Mouse (Mus musculus) v-Abl transformed pro-B cells (cell line): Measurements from ENCODE around the gene Zic4.

ENCODE experiments used
- in situ Hi-C, 2 experiments: fragments of 400-800 bp; cut with MboI; formaldehyde crosslinking; loops; one replicate each; pipeline ENCODE4 v1.15.1; 2025; ENCODE audit not compliant: unreplicated experiment in 2 of 2

The Zic4 gene

DNA sequence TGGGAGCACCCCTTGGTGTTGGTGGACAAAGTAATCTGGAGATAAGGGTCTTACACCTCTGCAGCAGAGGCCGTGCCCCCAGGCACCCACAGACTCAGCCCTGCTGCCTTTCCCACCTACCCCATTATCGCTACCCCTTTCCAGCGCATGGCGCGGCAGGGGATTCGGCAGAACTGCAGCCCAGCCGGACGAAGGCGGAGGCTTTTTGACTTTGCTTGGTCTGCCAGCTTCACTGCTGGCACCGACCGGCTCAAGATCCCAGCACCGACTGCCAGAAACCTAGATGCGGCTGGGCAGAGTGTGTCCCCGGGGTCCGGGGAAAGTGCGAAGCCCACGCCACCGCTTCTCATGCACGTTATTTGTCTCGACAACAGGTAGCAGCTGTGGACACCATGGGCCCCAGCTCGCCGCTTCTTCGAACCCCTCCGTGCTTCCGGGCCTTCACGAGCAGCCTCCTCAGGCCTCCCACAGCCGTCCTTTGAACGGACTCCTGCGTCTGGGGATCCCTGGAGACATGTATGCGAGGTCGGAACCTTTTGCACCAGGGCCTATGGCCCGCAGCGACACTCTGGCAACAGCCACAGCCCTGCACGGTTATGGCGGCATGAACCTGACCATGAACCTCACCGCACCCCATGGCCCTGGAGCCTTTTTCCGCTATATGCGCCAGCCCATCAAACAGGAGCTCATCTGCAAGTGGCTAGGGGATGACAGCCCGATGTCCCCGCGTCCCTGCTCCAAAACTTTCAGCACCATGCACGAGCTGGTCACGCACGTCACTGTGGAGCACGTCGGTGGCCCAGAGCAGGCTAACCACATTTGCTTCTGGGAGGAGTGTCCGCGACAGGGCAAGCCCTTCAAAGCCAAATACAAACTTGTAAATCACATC is 16.4 kb downstream of the Zic4 start:
- in situ Hi-C loops, result no loop called here

DNA sequence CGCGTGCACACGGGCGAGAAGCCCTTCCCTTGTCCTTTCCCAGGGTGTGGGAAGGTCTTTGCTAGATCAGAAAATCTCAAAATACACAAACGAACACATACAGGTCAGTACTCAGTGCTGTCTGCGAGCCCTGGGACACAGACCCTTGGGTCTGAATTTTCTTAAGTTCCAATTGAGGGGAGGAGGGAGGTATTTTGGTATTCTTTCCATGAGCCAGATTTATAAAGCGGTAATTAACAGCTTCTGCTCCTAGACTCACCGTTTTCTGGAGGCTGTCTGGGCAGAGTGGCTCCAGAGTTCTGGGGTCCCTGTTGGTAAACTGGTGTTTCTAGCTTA is 17.1 kb downstream of the Zic4 start:
- in situ Hi-C loops, result no loop called here

DNA sequence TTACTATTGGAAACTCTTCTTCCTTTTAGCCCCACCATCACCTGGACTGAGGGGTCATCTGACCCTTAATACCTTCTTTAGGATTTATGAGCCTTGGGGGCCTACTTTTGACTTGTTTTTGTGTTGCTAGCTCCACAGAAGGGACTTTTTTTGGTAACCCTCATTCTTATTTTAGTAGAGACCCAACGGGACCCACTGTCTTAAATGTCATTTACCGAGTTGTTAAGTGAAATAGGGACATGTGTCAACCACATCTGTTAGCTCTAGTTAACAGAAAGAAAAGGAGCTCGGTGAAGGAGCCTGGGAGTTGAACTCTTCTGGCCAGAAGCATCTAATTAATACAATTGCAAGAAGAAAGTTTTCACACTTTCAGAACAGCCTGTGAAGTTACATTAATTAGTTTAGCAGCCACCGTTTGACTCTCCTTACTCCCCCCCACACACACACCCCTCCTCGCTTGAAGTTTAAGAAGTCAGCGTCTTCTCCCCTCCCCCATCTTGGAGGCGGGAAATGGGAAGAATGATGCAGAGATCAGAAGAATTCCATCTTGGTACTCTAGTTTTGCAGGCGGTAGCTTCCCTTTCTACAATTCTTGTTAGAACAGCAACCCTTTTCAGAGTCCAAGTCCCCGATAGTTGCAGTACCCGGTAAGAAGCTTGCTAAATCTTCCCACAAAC is 17.7 kb downstream of the Zic4 start:
- in situ Hi-C loops, result no loop called here

DNA sequence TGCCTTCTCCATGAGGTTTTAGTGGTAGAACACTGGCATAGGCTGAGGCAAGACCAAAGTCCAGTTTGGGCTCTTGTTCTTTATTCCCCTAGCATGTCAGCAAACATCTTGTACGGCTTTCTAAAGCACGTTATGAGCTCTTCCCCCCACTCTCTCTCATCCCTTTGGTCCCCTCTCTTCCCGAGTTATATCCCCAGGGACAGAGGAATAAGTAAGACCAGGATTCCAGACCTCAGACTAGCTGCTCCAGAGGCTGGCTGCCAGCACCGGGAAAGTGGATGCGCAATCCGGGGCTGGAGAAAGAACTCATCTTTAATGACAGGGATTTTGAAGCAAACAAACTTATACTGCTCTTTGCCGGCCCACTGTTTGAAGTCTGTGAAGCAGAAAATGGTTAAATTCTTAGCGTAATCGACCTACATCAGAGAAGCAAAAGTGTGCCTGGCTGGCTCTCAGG is 18.3 kb downstream of the Zic4 start:
- in situ Hi-C loops, result no loop called here

DNA sequence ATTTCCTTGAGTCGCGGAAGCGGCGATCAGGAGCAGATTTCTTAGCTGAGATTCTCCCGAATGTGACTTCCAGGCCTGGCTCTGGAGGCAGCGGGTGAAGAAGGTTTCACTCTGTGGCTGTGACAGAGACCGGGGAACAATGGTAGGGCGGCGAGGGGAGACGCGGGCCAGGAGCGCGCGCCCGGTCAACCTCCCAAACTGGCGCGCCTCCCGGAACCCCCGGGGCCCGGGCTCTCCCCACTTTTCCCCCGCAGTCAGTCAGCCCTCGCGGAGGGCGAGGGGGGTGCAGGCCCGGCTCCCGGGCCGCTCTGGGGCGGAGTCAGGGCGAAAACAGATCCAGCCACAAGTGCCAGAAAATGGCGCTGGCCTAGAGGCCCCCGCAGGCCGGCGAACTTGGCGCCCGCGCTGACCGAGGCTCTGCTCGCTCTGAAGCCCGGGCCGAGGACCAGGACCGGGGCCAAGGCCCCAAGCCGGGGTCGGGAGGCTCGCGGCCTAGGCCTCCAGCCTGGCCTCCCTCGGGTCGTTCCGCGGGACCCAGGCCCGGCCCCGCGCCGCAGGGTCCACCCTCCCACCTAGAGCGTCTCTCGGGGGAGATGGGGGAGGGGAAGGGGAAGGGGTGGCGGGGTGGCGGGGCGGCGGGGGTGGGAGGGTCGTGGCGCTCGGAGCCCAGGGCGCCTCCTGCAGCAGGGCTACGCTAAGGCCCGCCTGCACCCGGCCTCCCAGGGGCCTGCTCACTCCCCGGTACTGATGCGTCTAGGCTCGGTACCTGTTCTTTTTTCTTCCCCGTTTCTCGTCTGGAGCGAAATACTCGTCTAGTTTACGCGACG is 19.3 kb downstream of the Zic4 start:
- in situ Hi-C loops, result no loop called here

DNA sequence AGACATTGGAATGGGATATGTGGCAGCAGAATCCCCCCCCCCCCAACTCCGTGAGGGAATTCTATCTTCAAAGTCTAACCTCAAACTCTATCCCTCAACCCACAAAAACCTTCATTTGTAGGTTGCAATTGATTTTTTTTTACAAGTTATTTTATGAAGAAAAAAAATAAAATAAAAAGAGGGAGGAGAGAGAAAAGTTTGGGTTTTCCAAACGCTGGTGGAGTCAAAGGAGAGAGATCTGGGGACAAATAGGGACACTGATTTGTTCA is 19.8 kb downstream of the Zic4 start:
- in situ Hi-C loops, result no loop called here

DNA sequence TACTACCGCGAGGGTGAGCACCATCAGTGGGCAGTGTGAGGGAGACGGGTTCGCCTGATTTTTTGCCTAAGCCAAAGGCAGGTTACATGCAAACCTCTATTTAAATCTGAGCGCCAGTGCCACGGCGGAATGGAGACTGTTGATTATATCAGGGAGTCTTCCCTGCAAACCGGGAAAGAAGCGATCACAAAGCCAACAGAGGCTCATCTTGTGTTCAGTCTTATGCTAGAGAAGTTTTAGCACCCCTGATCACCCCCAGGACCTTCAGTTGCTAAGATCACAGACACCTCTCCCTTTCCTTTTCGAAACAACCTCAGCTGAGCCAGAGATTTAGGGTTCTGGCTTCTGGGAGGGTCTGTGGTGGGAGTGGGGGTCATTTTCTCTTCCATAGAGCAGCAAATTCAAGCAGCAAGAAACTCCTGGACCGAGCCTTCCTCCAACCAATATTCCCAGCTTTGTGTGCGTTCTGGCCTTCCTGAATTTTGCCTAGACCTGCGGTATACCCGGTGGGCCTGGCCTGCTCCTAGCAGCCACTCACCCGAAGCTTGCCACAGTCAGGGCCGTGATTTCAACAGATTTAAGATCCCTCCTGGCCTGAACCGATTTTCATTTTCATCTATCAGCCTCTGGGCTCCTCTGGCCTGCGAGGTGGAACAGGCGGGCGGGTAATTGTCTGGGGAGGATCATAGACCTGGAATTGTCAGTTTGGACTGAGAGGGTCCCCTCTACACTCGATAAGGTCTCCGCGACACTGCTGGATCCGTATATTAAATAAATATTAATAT is 20.4 kb downstream of the Zic4 start:
- in situ Hi-C loops, result no loop called here

DNA sequence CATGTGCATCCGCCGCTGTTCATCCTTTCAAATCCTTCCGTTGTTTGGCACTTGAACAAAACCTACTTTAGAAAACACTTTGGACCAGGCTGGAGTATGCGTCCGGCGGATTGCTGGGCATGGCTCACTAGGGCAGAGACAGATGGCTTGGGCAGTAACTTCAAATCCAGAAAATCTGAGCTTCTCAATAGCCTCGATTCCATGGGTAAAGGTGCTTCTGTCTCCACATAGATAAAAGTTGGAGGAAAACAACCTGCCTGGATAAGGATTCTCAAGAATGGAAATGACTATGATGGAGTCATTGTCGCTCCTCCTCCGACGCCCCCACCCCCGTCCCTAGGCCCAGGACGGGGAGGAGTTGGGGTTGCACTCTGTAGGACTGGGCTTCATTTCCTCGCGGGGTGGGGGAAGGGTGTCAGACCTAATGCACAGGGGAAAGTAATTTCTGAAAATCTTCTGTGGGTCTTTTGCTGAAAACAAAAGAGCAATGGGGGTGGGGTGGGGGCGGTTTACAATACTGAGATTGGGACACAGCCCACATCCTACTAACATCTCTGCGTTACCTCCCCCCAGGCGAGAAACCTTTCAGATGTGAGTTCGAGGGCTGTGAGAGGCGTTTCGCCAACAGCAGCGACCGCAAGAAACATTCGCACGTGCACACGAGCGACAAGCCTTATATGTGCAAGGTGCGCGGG is 21.4 kb downstream of the Zic4 start:
- in situ Hi-C loops, result no loop called here

DNA sequence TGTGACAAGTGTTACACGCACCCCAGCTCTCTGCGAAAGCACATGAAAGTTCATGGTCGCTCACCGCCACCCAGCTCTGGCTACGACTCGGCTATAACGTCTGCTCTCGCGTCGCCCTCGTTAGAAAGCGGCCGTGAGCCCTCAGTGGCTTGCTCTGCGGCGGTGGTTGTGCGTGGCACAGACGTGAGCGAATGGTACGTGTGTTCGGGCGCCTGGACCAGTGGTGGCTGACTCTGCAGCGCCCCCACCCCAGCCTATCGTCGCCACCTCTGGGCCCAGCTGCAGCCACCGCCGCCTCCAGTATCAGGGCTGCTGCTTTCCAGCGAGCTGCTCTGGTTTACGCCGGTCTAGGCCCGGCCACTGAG is 21.9 kb downstream of the Zic4 start:
- in situ Hi-C loops, result no loop called here

DNA sequence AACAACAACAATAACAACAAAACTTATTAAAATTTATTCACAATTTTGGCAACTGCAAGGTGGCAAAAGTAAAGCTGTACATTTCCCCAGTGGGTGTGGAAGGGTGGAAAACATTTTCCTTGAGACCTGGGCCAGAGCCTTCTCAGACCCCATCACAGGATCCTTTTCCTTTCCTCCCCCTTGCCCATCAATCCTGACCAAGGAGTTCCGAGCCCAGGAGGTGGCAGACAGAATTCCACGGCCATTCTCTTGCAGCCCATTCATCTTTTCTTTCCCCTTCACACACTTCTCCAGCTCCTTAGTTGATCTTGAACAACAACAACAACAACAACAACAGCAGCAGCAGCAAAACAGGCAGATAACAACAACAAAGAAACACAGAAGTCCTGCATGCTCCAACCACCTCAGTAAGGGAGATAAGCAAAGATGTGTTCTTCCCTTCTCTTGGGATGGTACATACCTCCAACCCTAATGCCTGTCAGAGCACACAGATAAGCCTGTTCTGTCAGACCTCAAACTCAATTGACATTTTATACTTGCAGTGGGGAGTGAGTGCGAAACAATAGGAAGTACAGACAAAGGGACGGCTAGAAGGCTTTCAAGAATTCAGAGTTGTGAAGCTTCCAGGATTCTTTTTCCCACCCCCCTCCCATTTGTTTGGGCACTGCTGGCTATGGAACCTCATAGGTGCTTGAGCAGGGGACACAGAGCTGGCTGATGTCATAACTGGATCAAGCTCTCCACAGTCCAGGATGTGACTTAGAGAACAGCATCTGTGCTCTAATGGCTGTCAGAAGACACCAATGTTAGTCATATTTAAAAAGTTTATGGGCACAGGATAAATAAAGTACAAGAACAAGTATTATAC is 22.7 kb downstream of the Zic4 start:
- in situ Hi-C loops, result no loop called here

DNA sequence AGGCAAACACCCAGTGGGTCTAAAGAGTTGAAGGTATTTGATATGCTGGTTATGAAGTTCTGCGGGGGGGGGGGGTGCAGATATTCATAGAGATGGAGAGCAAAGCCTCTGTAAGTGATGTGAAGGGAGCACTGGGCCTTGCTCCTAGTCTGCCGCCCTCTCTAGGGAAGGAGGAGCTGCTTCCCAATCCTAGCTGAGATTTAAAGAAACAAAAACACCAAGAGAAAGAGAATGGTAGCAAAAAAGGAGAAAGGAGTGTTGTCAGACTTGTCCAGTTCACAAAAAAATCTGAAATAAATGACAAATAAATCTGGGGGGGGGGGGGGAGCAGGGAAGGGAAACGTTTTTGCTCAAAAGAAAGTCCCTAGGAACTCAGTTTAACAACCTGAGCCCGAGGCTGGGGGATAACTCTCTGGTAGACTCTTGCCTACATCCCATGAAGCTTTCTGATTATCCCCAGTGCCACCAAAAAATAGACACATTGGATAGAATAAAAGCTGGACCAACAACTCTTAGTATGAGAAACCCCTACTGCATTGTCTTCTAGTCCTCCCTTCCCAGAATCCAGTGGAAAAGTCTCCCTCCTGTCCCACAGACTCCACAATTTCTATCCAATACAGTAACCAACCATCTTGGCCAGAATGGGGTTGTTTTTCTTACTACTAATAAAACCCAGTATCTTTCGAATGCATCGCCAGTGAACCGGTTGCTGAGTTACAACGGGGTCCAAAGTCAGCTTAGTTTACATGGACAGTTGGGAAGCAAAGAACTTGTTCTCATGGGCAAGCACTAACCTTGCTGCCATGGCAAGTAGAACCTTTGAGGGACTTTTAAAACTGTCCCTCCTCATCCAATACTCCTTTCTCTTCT is 23.6 kb downstream of the Zic4 start:
- in situ Hi-C loops, result no loop called here

DNA sequence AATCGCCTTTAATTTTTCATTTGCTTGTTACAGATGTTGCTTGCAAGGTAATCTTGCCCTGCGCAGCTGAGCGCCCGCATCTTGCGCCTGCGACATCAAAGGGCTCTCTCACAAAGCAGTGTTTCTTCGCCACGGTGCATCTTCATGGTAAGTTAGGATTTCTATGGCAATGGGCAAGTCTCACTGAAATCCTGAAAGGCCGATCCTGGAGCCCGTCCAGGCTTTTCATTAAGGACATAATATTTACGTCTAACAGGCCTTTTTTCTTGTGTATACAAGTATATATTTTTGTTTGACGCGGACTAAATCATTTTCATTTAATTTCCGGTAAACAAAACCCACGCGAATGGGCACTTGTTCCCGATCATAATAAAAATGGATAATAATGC is 24.3 kb downstream of the Zic4 start:
- in situ Hi-C loops, result no loop called here

DNA sequence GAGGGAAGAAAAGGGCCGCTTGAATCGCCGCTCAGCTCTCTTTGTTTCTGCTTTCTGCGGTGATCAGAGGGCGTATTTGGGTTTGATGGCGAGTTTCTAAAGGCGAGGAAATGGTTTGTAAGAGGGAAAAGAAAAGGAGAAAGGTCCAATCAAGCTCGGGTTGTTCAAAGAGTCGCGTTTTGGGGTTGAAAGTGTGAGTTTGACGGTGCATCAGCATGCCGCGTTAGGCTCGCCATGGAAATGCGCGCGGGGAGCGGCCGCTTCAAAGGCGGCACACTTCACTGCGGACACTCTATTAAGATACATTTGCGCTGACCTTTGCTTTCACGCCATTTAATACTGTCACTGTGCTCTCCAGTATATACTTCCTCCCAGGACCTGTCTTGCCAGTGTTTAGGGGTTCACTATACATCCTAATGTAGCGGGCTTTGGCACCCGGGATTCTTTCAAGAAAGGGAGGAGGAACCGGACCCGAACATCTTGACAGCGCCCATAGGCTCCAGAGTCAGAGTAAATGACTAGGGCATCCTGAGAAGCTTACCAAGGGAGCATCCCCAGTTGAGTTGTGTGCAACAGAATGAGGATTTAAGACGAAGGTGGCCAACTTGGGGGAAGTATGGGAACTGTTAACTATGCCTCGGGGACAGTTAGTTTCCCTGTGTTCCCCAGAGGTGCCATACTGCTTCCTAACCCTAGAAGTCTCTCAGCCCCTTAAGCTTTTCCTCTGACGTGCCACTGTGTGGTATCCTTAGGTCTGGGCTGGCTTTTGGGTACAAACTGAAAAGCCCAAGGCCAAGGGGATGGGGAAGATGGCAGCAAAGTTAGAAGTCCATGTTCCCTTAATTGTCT is 24.9 kb downstream of the Zic4 start:
- in situ Hi-C loops, result no loop called here

DNA sequence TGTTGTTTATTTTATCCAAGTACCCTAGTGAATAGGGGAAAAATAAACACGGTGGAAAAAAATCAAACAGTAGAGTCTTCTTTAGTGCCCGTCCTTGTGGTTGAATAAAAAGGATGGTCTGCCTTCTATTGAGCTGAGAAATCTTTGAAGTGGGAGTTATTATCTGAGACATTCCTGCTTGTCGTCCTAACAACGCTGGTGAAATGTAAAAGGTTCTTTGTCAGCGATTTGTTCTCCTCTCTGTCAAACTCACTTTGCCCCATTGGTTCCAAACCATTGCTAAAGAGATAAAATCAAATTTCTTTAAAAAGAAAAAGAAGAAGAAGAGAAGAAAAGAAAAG is 25.5 kb downstream of the Zic4 start:
- in situ Hi-C loops, result no loop called here

DNA sequence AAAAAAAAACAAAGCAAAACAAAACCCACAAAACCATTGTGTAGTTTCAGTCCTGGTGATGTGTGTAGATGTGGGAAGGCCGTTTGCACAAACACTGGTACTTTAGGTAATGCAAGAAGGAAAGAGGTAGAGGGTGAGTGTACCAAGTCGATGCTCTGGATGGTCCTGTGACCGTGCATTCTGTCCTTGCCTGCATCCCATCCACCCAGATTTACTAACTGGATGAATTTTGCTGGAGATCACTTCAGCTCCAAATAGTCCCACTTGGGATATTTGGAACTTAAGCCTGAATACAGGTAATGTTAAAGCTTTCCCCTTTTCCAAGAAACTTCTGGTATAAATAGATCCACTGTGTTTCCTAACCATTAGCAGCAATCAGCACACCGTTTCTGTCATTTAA is 26.0 kb downstream of the Zic4 start:
- in situ Hi-C loops, result no loop called here

DNA sequence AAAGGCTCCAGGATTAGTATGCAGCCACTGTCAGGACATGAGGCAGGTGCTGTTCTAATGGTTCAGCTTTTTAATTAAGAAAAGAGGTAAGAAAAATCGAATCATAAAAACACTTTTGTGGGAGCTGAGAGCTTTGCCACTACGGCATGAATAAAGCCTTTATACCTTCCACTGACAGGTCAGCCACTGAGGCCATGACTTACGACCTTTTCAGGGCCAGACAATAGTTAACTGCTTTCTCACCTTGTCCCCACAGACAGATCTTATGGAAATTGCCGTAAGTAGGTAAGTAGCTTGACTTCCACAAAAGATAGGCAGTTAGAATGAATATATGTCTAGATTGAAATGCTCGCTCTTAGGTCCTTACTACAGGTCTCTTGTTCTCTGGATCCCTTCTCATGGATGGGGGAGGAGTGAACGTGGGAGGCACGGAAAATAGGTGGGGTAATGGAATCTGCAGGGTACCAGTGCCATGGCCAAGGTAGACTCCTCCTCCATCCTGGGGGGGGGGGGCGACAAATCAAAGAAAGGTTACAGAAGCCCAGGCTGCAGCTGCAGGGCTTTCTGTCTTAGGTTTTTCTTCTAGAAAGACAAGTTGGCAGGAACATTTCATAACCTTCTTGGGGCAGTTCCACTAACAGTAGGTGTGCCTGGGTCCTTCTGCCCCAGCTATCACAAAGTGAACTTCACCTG is 31.3 kb downstream of the Zic4 start:
- in situ Hi-C loops, result no loop called here

DNA sequence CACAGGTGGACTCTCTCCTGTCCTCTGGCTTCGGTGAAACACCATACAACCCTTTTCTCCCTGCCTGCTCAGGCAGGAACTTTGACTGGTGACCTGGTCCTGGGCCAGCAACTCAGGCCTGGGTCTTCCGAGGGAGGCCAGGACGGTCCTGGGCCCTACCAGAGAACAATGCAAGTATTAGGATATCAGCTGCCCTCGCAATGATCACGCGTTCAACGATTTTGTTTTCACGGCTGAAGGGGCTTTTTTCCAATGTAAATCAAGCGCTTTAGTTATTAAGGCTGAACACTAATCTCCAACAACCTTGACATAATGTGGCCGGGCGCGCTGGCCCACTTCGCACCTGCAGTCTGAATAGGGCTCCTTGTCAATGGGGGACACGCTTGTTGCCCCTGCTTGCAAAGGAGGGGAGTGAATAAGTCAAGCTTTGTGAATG is 32.0 kb downstream of the Zic4 start:
- in situ Hi-C loops, result no loop called here
